Mouse (Mus musculus) mouse embryonic stem cell (cell line): ENCODE measurements at regions not wholly inside any gene's neighbourhood (a gene's known extent, or its start where the extent isn't known, plus 50 kb on each side); places are given as distances from the start of the nearest gene placed in this dataset.

Experiments
- in situ Hi-C, 2 experiments: fragments of 300-500 bp; cut with MboI; formaldehyde crosslinking; loops; 1 replicate in 1 of 2; 3 replicates in 1 of 2; pipeline ENCODE4 v1.14.3; 2019 to 2020; ENCODE audit warnings: low sequenced_read_pairs in 2 of 2, low pct_unique_long_range_greater_than_20kb in 1 of 2, mixed read lengths in 1 of 2; ENCODE audit not compliant: unreplicated experiment in 1 of 2

- in situ Hi-C loops, result no loop called here
Observed at GRCm38 (mm10) chr1:120757283-120757821, 155.1 kb downstream of the En1 start.

- in situ Hi-C loops, result no loop called here
Observed at GRCm38 (mm10) chr1:120758172-120758571, 156.0 kb downstream of the En1 start.

- in situ Hi-C loops, result no loop called here
Observed at GRCm38 (mm10) chr1:120758762-120759161, 156.5 kb downstream of the En1 start.

GRCm38 (mm10) chr1:120759380-120759779 lies 157.2 kb downstream of the En1 start:
- in situ Hi-C loops, result no loop called here

- in situ Hi-C loops, result no loop called here
Observed at GRCm38 (mm10) chr1:120761364-120761763, 159.1 kb downstream of the En1 start.

DNA sequence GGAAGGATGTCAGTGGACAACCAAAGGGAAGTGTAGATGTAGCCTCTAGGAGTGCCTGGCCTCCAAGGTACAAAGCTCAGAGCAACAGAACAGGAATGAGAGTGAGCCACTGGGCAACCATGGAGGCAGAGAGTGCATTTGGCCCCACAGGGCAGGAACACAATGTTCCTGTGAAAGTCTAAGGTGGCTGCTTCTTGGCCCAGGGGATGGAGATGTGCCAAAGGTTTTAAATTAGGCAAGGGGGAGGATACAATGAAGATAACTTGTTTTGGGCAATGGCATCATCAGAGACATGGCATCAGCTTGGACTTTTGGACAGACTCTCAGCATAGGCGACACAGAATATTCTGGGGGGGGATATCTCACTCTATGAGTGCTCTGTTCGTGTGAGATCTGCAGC lies 160.3 kb downstream of the En1 start:
- in situ Hi-C loops, result no loop called here

DNA sequence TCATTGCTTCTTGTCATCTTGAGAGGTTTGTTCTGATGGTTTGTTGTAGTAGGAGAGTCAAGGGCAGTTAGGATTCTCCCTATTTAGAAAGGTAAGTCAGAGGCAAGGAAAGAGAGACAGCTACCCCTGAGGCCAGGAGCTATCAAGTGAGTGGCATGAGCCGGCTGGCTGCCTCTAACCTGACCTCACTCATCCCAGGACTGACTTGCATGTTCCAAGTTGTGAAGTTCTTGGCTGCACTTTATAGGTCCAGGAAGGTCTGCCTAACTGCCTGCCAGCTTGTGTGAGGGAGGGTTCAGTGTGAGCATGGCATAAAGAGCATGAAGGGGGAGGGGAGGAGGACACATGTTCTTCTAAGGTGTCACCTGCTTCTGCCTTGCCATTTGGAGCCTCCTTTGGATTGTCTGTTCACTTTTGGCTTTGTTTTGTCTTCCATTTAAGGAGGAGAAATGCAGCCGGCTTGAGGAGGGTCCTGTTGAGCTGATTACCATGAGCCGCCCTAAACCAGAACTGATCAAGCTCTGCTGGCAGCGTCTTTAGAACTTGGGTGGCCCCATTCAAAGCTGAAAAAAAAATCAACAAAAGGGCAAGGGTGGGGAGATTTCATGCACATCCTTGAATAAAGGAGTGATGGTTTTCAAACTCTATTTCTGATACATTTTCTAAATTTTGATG lies 160.8 kb downstream of the En1 start:
- in situ Hi-C loops, result no loop called here

GRCm38 (mm10) chr1:120767054-120767453 lies 164.8 kb downstream of the En1 start:
- in situ Hi-C loops, result no loop called here

- in situ Hi-C loops, result no loop called here
Observed at GRCm38 (mm10) chr1:120771269-120771668, 169.1 kb downstream of the En1 start.

DNA sequence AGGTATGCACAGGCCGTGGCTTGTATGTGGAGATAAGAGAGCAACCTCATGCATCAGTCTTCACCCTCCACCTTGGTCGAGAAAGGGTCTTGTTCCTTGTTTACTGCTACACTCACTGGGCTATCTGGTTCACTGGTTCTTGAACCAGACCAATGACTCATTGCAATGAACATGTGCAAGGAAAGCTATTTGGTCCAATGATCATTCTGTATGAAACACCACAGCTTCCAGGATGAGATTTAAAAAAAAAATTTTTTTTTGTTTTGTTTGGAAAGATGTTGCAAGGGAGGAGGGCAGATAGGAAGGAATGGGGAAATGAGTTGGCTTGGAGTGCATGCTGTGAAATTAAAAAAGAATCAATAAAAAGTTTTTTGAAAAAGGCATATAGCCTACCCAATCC lies 174.7 kb downstream of the En1 start:
- in situ Hi-C loops, result no loop called here

DNA sequence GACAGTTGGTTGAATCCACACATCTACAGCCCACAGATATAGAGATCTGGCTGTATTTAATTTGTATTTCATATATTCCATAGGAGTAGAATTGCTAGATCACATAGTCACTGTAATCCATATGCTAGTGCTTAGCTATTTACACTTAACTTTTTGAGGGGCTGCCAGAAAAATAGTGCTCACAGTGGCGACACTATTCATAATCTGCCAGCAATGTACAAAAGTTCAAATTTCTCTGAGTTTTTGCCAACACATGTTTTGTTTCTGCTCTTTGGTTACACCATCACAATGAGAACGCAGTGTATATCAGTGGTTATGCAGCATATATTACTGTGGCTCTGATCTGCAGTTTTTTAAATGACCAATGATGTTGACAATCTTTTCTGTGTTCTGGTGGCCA lies 175.2 kb downstream of the En1 start:
- in situ Hi-C loops, result no loop called here

DNA sequence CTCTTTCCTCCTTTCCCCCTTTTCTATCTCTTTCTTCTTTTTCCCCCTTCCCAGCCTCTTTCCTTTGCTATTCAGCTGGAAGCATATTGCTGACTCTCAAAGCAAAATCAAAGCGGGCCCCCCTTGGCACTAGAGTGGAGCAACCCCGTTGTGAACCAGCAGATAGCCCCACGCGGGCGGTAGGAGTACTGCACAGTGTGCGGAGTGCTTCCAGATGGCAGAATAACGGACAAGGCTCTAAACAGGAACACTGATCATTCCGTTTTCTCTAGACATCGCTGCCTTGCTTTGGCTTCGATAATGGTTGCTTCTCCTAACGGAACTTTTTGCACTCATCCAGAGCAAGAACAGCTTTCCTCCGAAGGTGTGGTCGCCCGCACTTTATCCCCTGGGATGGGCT lies 193.0 kb downstream of the En1 start:
- in situ Hi-C loops, result no loop called here

- in situ Hi-C loops, result no loop called here
Observed at GRCm38 (mm10) chr1:120801248-120801979, 199.2 kb downstream of the En1 start.

GRCm38 (mm10) chr1:120801980-120802364 lies 199.8 kb downstream of the En1 start:
- in situ Hi-C loops, result no loop called here

DNA sequence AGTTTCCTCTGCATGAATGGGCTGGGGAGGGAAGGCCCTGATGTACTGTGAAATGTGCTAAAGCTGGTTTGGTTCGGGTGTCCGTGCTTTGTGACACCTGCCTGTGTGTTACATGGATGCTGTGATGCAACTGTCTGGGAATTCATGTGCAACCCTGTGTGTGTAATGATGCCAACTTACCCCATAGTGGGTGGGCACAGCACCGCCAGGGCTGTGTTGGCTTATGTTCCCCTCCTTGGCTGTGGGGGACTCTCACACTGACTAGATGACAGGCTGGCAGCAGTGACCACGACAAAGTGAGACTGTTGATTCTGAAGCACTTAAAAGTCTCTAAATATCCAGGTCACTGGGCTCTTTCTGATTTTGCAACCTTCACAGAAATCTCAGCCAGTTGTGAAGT lies 212.2 kb downstream of the En1 start:
- in situ Hi-C loops, result no loop called here

DNA sequence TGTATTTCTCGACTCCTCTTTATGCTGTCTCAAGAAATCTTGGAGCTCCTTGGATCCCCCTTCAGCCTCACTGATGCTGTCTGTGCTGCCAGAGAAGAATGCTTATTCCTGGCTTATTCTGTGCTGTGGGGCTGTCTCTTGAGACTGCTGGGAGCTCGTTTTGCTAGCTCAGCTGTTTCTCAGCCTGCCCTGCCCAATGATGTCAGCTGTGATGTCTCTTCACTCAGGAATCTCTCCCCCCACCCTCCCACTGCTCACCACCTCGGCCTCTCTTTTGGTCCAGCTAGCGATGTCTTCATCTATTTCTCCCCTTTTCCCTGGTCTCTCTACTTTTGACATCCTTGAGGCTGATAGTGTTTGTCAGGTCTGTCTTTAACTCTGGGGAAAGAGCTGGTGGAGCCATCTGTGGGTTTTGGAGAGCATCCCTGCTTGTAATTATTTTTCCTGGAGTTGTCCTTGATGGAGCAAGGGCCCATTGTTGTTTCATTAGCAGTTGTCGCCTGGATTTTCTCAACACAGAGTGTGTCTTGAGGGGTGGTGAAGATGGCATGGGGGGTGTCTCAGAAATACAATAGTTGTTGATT lies 214.1 kb downstream of the En1 start:
- in situ Hi-C loops, result no loop called here

DNA sequence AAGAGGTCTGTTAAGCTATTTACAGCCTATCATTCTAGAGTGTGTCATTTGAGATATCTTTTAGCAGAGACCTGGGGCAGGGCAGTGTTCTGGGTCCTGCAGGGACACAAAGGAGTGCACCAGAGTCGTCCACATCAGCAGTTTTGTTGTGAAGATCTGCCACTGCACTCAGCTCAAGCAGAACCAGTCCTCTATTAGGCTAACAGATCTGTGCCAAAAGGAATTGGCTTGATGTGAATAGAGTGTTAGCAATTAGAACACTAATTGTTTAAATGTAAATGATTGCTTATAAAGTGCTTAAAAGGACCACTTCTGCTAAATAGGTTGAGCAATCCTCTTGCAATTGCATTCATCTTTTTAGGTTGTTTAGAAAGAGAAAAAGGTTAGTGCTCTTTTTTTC lies 215.3 kb downstream of the En1 start:
- in situ Hi-C loops, result no loop called here

- in situ Hi-C loops, result no loop called here
Observed at GRCm38 (mm10) chr1:120831975-120832374, 229.8 kb downstream of the En1 start.

DNA sequence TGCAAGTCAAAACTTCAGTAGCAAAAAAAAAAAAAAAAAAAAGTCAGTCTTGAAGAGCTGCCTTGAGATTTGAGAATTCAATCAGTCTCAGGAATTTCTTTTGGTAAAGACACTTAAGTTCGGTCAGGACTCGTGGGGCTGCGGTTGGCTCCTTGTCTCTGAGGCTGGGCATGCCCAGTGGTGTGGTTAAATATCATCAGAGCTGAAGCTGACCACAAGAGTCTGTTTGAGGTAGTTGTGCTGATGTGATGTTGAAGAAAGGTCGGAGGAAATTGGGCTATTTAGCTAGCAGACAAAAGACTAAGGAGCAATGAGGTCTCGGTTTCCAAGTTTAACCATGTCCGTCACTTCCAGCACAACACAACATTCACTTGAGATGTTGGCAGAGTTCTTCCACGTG lies 240.4 kb downstream of the En1 start:
- in situ Hi-C loops, result no loop called here

DNA sequence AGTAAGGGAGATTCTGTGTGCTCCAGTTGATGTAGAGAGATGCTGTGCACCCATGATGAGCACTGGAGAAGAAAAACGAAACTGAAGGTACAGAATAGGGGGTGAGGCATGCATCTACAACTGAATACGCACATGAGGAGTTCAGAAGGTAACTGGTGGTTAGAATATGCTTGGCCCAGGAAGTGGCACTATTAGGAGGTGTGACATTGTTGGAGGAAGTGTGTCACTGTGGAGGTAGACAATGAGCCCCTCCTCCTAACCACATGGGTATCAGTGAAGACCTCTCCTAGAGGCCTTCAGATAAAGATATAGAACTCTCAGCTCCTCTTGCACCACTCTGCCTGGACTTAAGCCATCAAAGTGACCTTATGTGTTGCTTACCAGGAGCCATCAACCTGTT lies 243.9 kb downstream of the En1 start:
- in situ Hi-C loops, result no loop called here
